Mouse (Mus musculus) ES-Bruce4 (cell line): ENCODE data around the gene March8. TPM values are rescaled to one million over a fixed set of nuclear protein-coding genes. Genes with fewer than 3 reads are reported as not detected.

ENCODE experiments used
- H3K27ac ChIP-seq: 2 replicates; pipeline ENCODE4 v1.5.1; 2012; ENCODE audit warnings: low read length, inconsistent platforms; ENCODE audit not compliant: insufficient read depth
- H3K27me3 ChIP-seq: 2 replicates; pipeline ENCODE4 v1.6.1; 2012; ENCODE audit warnings: mild to moderate bottlenecking, low read length, inconsistent platforms; ENCODE audit not compliant: control insufficient read depth, poor library complexity, insufficient read depth, severe bottlenecking
- H3K36me3 ChIP-seq: 2 replicates; pipeline ENCODE4 v1.6.1; 2012; ENCODE audit warnings: inconsistent platforms, mild to moderate bottlenecking, low read length, moderate library complexity; ENCODE audit not compliant: control insufficient read depth, poor library complexity, insufficient read depth, severe bottlenecking
- H3K4me1 ChIP-seq: one replicate; pipeline ENCODE4 v1.8.1; 2011; ENCODE audit warnings: low read length; ENCODE audit not compliant: control insufficient read depth, insufficient read depth
- H3K4me3 ChIP-seq: 2 replicates; pipeline ENCODE4 v1.5.1; 2011; ENCODE audit warnings: low read depth, mild to moderate bottlenecking, low read length
- H3K9ac ChIP-seq: 2 replicates; pipeline ENCODE4 v1.6.1; 2012; ENCODE audit warnings: low read depth, mild to moderate bottlenecking, inconsistent platforms; ENCODE audit not compliant: poor library complexity, severe bottlenecking
- H3K9me3 ChIP-seq: replicated peaks from 2 replicates; pipeline ENCODE4 v1.6.1; 2012; ENCODE audit warnings: mild to moderate bottlenecking, low read length, inconsistent platforms; ENCODE audit not compliant: control insufficient read depth, poor library complexity, insufficient read depth, severe bottlenecking
- CTCF ChIP-seq: IDR thresholded peaks from one replicate; pipeline ENCODE4 v1.8.1; 2011; ENCODE audit warnings: low read depth, low read length
- EP300 ChIP-seq: IDR thresholded peaks from 2 replicates; pipeline ENCODE4 v1.6.1; 2011; ENCODE audit warnings: low read depth, low read length; ENCODE audit not compliant: insufficient read depth
- POLR2A ChIP-seq: IDR thresholded peaks from one replicate; pipeline ENCODE4 v1.8.1; 2011; ENCODE audit warnings: low read length; ENCODE audit not compliant: insufficient read depth
- polyA plus RNA-seq: library from polyadenylated mRNA; stranded (reverse); fragments of >200 nt; gene quantifications from 2 replicates; pipeline ENCODE4 v1.2.4, GENCODE M21; 2011; ENCODE audit warnings: low read depth; ENCODE audit not compliant: missing spikeins, insufficient read depth, insufficient read length

March8 gene
- polyA plus RNA-seq, 1 experiment, result 29.0 TPM

GRCm38 (mm10) chr6:116338520-116338919, 696 bp downstream of the March8 start:
- Histone ChIP-seq H3K4me1 (no peaks in the 10 kb centered on the region), H3K4me3 (peak overlapping the region; percentile 85), H3K27ac (no peak overlapping the region), H3K9me3 (no peaks in the 10 kb centered on the region), H3K27me3 (0 out of 2 replicates have a peak, but pooled peaks cover 2% of the 10 kb centered on the region), H3K36me3 (no peaks in the 10 kb centered on the region), H3K9ac (peak overlapping the region; percentile 45)
- TF ChIP-seq CTCF (no peak), EP300 (no peak), POLR2A (no peak)

DNA sequence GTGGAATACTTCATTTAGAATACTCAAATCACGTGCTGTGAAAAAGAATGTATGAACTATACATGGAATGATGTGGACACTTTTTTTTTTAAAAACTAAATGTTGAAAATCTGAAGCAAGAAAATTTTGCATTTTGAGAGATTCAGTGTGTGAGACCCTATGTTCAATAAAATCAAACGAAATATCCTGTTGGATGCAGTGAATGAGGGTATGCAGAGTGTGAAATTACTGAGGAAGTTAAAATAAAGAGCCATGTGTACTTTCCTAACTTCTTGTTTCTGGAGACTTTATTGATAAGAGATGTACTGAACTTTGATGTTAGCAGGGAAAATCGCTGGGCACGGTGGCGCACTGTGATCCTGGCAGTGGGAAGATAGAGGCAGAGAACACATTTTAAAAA, 1.3 kb downstream of the March8 start:
- H3K27ac ChIP-seq, result no peak overlapping the region
- H3K9ac ChIP-seq, result no peak overlapping the region
- TF ChIP-seq EP300, result no peak
- TF ChIP-seq POLR2A, result no peak
- no peak for TF ChIP-seq CTCF
- H3K4me1 ChIP-seq, result no peaks in the 10 kb centered on the region
- H3K36me3 ChIP-seq, result no peaks in the 10 kb centered on the region
- H3K27me3 ChIP-seq, result 0 out of 2 replicates have a peak, but pooled peaks cover 2% of the 10 kb centered on the region
- H3K4me3 ChIP-seq, result no peak overlapping the region
- H3K9me3 ChIP-seq, result no peaks in the 10 kb centered on the region

GRCm38 (mm10) chr6:116340521-116340920, 2.7 kb downstream of the March8 start:
- Histone ChIP-seq H3K9ac (no peak overlapping the region), H3K27me3 (0 out of 2 replicates have a peak, but pooled peaks cover 2% of the 10 kb centered on the region), H3K27ac (no peak overlapping the region), H3K4me1 (no peaks in the 10 kb centered on the region), H3K36me3 (no peaks in the 10 kb centered on the region), H3K4me3 (no peak overlapping the region), H3K9me3 (no peaks in the 10 kb centered on the region)
- TF ChIP-seq CTCF (no peak), EP300 (no peak), POLR2A (no peak)

DNA sequence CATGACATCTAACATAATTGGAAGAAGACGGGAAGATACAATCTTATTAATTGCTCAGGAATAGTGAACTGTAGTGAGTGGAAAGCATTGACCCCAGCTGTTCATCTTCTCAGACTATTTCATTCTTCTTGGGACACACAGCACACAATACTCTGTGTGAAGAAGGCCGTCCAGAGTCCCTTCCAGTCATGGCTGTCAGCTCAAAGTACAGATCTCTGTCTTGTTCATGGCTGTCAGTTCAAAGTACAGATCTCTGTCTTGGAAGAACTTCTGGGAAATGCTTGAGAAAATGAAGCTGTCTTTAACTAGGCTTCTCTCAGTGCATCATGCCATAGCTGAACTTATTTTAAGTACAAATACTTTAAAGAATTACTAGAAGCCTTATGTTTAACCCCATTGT, 10.1 kb downstream of the March8 start:
- Histone ChIP-seq H3K9me3 (no peaks in the 10 kb centered on the region), H3K27me3 (no peaks in the 10 kb centered on the region), H3K27ac (no peak overlapping the region), H3K36me3 (no peaks in the 10 kb centered on the region), H3K4me1 (no peaks in the 10 kb centered on the region), H3K9ac (no peak overlapping the region), H3K4me3 (no peak overlapping the region)
- no peak for TF ChIP-seq CTCF
- TF ChIP-seq POLR2A, result no peak
- no peak for TF ChIP-seq EP300

DNA sequence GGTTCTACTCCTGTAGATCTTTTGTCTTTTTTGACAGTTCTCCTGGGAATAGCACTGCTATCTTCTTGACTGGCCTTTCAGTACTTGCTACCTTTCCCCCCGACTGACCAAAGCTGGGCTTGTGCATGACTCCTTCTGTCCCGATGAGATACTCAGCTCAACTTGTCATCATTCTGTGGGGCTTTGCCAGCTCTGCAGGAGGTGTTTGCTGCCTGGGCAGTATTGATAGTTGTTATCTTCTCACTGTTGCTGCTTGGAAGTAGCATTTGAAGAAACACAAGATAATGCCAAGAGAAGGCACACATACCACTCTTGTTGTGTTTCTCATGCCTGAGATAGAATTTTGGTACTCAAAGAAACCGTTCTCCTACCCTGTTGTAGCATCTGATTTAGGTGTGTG, 12.2 kb downstream of the March8 start:
- no peak overlapping the region for H3K27ac ChIP-seq
- H3K27me3 ChIP-seq, result no peaks in the 10 kb centered on the region
- no peak overlapping the region for H3K9ac ChIP-seq
- no peaks in the 10 kb centered on the region for H3K36me3 ChIP-seq
- no peaks in the 10 kb centered on the region for H3K9me3 ChIP-seq
- TF ChIP-seq POLR2A (no peak), EP300 (no peak), CTCF (no peak)
- no peak overlapping the region for H3K4me3 ChIP-seq
- no peaks in the 10 kb centered on the region for H3K4me1 ChIP-seq

- Histone ChIP-seq H3K36me3 (no peaks in the 10 kb centered on the region), H3K27me3 (no peaks in the 10 kb centered on the region), H3K27ac (no peak overlapping the region), H3K4me3 (no peak overlapping the region), H3K9me3 (no peaks in the 10 kb centered on the region), H3K9ac (no peak overlapping the region), H3K4me1 (no peaks in the 10 kb centered on the region)
- TF ChIP-seq EP300 (no peak), POLR2A (no peak), CTCF (no peak)
These were observed 12.8 kb downstream of the March8 start for GRCm38 (mm10) chr6:116350643-116351042.
